Mouse (Mus musculus) v-Abl transformed pro-B cells (cell line): Measurements from ENCODE around the gene Ank.

ENCODE experiments used
- in situ Hi-C, 2 experiments: fragments of 400-800 bp; cut with MboI; formaldehyde crosslinking; loops; one replicate each; pipeline ENCODE4 v1.15.1; 2025; ENCODE audit not compliant: unreplicated experiment in 2 of 2

Ank gene

GRCm38 (mm10) chr15:27568371-27568770 lies 101.9 kb downstream of the Ank start:
- in situ Hi-C loops, result no loop called here

GRCm38 (mm10) chr15:27569924-27570323 lies 103.4 kb downstream of the Ank start:
- in situ Hi-C loops, result no loop called here

GRCm38 (mm10) chr15:27570385-27570784 lies 103.9 kb downstream of the Ank start:
- in situ Hi-C loops, result no loop called here

DNA sequence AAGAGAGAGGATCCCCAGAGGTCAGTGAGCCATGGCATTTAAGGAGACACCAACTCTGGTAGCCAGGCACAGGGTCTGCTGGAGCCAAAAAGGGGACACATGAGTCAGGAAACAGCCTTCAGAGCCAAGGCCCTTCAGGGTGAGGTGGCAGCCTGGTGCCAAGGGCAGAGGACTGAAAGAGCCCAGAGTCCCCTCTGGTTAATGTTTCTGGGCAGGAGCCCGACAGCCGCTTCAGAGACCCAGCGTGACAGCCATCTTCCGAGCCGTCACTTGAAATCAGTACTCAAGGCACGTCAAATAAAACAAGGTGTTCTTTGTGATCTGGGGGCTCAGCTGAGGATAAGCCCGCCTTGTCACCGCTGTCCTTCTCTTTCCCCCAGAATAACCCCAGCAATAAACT lies 104.7 kb downstream of the Ank start:
- in situ Hi-C loops, result no loop called here

DNA sequence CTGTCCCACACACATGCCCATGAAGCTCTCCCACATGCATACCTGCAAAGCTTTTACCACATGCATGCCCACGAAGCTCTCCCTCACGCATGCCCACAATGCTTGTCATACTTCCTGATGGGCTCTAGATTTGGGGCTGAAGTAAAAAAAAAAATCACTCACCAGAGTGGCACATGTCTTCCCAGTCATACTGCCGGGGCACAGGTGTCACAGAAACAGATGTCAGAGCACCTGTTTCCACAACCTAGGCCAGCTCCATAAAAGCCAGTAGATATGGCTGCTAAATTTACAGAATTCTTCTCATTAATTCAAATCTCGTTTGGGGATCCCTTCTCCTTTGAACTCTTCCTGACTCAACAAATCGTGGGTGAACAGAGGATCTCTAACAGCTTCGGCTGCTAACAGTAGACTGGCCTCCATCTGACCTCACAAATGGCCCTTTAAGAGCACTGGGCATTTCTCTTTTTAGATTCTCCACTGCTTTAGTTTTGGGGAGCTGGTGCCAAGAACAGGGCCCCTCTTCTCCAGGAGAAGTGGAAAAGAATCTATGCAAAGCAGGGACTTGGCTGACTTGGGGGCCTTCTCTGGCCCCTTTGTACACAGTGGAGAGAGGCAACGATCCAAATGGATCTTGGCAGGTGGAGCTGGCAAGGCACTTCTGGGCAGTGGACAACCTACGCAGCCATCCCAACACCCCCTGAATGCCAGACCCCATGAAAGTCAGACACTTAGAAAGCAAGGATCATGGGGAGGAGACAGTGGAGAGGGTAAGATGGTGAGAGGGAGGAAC lies 108.7 kb downstream of the Ank start:
- in situ Hi-C loops, result no loop called here

DNA sequence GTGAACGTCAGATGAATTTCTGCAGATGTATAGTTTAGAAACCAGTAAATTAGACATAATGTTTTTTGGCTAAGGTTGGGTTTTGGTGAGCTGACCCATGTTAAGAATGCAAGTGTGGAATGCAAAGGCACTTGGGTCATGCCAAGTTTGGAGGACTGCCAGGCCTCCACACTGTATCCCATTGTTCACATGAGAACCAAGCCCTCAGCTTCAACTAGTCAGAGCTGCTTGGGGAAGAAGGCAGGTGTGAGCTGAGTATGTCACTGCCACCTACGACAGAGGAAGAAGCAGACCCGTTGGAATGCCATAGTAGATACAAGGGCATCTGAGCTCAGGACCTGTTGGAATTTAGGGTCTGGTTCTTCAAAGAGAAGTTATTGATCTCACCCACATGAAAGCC lies 109.5 kb downstream of the Ank start:
- in situ Hi-C loops, result no loop called here

DNA sequence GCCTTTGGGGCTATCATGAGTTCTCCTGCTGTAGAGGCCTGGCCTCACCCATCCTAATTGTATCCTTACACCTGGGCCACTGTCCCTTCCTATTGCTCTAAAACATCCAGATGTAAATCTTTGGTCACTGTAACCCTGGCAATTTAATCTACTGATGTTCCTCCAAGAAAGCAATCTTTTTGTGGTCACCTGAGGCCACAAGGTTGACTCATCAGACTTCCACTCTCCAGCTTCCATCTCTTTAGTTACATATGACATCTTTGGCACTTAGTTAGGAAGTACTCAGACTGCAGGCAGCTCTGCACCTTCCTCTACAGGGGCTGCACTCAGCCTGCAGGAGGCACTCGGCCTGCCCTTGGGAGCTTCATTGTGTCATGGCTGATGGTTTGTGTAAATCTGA lies 110.4 kb downstream of the Ank start:
- in situ Hi-C loops, result no loop called here

DNA sequence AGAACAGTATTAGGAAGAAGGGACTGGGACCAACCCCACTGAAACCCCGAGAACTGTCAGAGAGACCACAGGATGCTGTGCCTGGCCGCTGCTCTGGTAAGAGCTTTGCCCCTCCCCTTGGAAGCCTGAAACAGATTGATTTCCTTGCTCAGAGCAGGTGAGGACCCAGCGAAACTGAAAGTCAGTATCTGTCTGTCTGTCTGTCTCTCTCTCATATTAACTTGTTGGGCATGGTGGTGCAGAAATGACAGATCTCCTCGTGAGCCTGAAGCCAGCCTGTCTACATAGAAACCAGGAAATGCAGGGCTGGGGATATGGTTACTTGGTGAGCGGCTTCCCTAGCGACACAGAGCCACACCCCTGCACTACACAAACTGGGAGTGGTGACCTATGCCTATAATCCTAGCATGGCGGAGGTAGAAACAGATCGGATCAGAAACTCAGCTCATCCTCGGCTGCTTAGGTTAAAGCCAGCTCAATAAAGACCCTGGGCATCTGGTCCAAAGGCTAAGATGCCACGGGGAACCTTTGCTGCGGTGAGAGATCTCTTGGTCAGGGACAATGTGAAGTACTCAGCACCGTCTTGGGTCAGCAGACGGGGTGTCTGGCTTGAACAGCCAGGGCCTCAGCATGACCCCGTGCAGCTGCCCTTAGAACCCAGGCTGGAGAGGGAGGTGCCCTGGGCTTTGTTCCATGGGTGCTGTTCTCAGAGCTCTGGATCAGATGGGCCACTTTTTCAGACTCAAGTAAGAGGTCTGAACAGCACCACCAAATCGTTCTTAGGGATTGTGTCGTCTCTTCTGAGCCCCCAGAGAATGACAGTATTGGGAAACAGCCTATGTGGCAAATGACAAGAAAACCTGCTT lies 111.7 kb downstream of the Ank start:
- in situ Hi-C loops, result no loop called here

GRCm38 (mm10) chr15:27578918-27579317 lies 112.4 kb downstream of the Ank start:
- in situ Hi-C loops, result no loop called here

- in situ Hi-C loops, result loop anchor here (5.0 kb wide), 2 partner anchors 37 to 62 kb away; no protein-coding TSS in a partner anchor
Measured at GRCm38 (mm10) chr15:27579853-27580252, 113.4 kb downstream of the Ank start.

DNA sequence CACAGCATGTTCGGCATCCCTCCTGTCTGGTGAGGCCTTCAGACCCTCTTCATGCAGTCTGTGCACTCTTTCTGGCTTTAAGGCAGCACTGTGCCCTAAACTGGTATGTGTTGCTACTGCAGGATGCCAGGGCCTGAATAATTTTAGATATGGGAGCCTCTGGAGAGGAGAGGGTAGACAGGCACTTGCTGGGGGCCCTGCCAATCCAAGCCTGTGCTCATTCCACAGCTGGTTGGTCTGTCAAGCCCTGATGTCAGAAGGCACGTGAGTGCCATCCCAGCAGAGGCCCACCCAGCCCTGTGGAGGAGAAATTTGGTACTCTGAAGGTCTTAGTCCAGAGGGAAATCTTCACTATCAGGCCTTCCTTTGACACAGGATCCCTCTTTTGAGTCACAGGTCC lies 114.3 kb downstream of the Ank start:
- in situ Hi-C loops, result loop anchor here (5.0 kb wide), 2 partner anchors 37 to 62 kb away; no protein-coding TSS in a partner anchor

GRCm38 (mm10) chr15:27581640-27582039 lies 115.2 kb downstream of the Ank start:
- in situ Hi-C loops, result loop anchor here (5.0 kb wide), 2 partner anchors 36 to 61 kb away; no protein-coding TSS in a partner anchor

- in situ Hi-C loops, result loop anchor here (5.0 kb wide), 2 partner anchors 35 to 60 kb away; no protein-coding TSS in a partner anchor
Measured at GRCm38 (mm10) chr15:27582428-27582827, 116.0 kb downstream of the Ank start.

DNA sequence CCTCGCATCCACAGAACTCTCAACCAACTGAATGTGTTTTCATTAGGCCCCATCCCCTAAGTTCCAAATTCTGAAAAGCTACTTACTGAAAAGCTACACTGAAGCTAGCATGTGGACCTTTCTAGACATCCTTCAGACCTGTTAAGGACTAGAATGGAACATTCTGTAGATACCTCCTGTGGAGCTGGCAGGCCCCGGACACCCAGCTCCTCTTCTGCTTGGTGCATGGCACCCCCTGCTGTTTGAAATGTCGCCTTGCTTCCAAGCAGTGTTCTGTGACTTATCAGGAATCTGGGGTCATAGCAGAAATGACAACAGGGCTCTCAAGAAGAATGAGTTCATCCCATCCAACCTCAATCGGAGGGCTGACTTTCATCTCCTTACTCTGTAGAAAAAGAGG lies 116.6 kb downstream of the Ank start:
- in situ Hi-C loops, result loop anchor here (5.0 kb wide), 2 partner anchors 34 to 59 kb away; no protein-coding TSS in a partner anchor

GRCm38 (mm10) chr15:27583620-27584019 lies 117.1 kb downstream of the Ank start:
- in situ Hi-C loops, result loop anchor here (5.0 kb wide), 2 partner anchors 34 to 59 kb away; no protein-coding TSS in a partner anchor

DNA sequence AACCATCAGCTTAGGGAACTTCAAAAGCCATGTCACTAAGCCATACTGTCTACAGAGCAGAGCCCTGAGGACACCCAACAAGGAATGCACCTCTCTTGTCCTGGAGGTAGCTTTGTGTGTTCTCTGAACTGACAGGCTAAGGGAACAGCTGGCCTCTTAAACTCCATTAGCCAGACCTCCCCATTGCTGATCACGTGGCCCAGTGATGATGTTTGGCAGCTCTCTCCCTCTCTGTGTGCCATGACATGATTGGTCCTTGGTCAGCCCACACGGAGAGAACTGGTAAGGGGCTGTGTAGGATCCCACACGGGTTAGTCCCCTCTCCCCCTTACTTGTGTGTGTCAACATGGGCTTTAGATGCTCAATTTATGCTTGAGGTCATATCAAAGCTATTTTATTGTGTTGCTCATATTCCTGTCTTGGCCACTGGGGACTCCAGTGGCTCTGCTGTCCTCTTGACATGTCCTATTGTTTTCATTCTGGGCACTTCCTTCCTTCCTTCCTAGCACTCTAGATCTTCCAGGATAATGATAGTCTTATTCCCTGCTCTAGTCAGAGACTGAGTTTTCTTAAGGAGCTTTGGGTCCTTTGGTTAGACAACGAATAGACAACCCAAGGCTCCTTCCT lies 119.1 kb downstream of the Ank start:
- in situ Hi-C loops, result loop anchor here in 1 of 2 experiments (5.0 kb wide), 1 partner anchor 37 kb away; no protein-coding TSS in a partner anchor

DNA sequence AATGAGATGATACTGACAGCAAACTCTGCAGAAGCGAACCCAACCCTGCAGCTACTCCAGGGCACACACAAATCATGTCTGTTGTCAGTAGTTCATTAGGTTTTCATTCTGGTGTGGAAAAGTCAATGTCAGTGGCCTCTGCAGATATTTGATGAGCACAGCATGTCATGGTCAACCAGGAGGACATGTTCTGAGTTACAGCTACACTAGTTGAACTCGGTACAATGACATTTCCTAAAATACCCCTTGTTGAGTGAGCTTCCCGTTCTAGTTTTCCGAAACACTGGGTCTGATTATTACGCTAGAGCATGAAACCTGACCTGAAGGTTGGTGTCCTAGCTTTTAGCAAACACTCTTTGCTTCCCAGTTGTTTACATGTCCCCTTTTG lies 119.6 kb downstream of the Ank start:
- in situ Hi-C loops, result loop anchor here in 1 of 2 experiments (5.0 kb wide), 1 partner anchor 36 kb away; no protein-coding TSS in a partner anchor

- in situ Hi-C loops, result loop anchor here in 1 of 2 experiments (5.0 kb wide), 1 partner anchor 34 kb away; no protein-coding TSS in a partner anchor
Measured at GRCm38 (mm10) chr15:27588087-27588826, 121.8 kb downstream of the Ank start.

GRCm38 (mm10) chr15:27590812-27591211 lies 124.3 kb downstream of the Ank start:
- in situ Hi-C loops, result no loop called here
